Mouse (Mus musculus) layer of hippocampus, adult 11-12 months (tissue): Measurements from ENCODE around the gene Spag6l.
"Not testable (repeated sequence)": the region's sequence is repeated elsewhere in the genome, so short reads cannot be mapped to it uniquely, and the experiment has no call there.

ENCODE experiments used
- DNase-seq: peaks from one replicate; pipeline ENCODE4 v3.0.0; 2022; ENCODE audit warnings: low spot score

Gene Spag6l

GRCm38 (mm10) chr16:16828757-16829615 is at the start of gene Spag6l:
Gene Spag6l (minus strand): TSS chr16:16829456.
- peak; percentile 64 for DNase-seq

- DNase-seq, result no peak
Observed at GRCm38 (mm10) chr16:16879025-16879424, 49.8 kb upstream of the Spag6l start.

GRCm38 (mm10) chr16:16870617-16871331 is 41.5 kb upstream of the Spag6l start, which contains the start of the genes Top3b and Vpreb1:
Gene Top3b (plus strand): TSS chr16:16870736.
Gene Vpreb1 (minus strand): TSS chr16:16870843.
- DNase-seq, result peak; percentile 94

DNA sequence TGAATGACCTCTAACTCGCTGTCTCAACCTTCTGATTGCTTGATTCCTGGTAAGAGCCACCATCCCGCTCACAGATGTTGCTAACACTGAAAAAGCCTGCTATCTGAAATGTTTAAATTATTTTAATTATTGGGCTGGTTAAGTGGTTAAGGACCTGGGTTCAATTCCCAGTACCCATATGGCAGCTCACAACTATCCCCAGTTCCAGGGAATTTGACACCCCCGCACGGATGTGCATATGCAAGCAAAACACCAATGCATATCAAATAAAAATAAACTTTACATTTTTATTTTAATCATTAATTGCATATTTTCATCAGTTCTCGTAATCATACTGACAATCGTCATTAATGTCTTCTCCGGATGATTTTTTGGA is 41.0 kb upstream of the Spag6l start:
- DNase-seq, result no peak

GRCm38 (mm10) chr16:16865696-16866561 is 36.7 kb upstream of the Spag6l start:
- DNase-seq, result no peak

DNA sequence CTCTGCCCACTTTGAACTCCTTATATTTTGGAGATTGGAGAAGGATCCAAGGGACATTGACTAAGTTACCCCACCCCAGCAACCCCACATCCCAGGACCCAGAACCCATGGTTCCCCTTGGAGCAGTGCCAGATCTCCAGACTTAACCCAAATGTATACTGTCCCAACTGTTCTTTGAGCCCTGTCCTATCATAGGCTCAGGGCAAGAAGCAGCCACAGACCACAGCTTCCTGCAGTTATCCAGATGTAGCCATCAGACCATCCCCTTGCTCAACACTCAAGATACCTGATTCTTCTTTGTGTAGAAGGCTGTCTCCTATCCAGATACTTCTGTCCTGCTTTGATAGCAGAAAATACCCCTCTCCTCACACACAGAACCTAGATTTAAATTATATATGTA is 36.0 kb upstream of the Spag6l start:
- no peak for DNase-seq

DNA sequence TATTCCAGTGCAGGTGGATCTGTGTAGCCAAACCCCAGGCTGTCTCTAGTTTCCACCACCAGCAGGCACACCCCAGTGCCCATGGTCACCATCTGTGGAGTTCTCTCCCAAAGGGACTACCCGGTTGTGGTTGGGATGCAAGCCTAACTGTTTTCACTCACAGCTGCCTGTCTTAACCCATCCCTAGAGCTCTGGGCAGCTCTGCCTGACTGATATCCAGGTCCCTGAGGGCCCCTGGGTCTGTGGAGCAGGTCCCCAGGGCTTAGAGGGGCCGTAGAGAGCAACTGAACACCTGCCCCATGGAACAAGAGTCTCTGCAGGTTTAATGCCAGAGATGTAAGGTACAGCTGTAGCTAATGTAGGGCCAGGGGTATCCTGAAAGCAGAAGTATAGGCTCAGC is 34.7 kb upstream of the Spag6l start, which contains the start of gene Igll1:
TSS of gene Igll1 (minus strand) at position 8 of the 400 bp plus-strand sequence.
- no peak for DNase-seq

DNA sequence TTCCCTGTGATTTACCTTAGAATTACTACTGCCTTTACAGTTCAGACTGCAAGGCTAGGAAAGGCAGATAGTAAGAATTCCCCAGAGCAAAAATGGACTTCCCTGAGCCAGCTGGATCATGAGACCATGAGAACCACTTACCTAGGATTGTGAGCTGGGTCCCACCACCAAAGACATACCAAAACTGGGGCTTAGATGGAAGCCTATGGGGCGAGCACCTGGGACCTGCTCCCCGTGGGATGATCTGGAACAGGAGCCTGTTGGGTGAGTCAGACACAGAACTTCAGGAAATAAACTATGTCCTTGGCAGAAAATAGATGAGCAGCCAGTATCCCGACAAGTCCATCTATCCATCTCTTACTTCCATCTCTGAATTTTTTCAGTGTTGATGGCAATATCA is 33.0 kb upstream of the Spag6l start:
- no peak for DNase-seq

DNA sequence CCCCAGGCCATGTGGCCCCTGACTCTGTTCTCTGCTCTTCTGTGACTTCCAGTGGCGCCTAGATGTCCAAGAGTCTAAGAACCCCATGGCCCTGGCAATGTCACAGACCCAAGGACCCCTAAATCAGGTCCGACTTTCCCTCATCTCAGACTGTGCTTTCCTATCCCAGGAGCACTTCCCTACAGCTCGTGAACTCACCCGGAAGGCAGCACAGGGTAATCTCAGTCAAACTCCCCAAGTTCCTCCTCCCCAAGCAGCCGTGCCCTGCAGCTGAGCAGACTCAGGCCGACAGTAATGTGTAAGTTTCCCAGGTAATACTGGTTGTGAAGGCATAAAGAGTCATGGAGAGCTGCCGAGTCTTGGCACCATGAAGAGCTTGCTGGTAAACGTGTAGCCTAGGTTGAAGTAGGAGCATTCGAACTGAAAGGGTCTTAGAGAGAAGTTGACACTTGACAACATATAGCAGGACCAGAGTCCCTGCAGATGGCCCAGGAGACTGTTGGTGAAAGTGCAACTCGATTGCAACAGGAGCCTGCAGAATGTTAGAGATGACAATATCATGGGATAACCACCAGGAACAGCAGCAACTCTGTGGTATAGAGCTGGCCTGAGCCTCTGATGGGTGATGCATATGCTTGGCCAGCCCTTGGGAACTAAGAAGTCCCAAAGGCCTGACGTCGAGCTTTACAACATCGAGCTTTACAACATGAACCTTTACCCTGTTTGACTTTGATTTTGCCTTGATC is 27.6 kb upstream of the Spag6l start:
- no peak for DNase-seq

GRCm38 (mm10) chr16:16856054-16856453 is 26.8 kb upstream of the Spag6l start:
- DNase-seq, result not testable (repeated sequence)

DNA sequence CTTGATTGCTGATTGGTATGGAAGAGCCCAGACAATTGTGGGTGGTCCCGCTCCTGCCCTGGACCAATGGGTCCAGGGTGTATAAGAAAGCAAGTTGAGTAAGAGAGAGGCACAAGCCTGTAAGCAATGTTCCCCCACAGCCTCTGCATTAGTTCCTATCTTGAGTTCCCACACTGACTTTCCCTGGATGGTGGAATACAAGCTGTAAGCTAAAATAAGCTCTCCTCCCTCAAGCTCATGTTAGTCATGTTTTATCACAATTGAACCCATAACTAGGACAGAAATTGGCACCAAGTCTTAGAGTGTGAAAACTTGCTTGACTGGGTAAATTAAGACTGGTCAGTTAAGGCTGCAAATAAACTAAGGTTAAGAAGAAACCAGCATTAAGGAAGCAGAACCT is 26.3 kb upstream of the Spag6l start:
- DNase-seq, result no peak

DNA sequence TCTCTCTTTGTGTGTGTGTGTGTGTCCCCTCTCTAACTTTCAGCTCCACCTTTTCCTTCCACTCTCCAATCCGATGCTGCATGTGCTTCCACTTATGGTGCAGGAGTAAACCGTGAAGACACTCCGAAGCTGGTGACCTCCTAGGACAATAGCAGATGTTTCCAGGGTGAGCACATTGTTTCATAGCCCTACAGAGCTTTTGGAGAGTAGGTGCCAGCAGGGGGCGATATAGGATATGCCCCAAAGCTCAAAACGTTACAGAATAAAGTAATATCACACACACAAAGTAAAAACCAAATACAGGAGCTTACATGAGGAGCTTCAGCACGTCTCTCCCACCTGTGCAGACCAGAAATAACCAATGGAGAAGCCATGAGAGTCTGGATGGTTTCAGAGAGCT is 25.6 kb upstream of the Spag6l start:
- peak; percentile 71 for DNase-seq

DNA sequence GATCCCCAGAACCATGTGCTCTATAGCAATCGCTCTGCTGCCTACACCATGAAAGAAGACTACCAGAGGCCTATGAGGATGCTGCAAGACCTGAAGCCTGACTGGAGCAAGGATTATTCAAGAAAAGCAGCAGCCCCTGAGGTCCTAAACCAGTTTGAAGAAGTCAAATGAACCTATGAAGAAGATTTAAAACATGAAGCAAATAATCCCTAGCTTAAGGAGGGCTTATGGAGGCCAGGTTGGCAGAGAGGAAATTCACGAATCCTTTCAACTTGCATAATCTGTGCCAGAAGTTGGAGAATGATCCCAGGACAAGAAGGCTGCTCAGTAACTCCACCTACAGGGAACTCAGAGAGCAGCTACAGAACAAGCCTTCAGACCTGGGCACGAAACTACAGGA is 23.2 kb upstream of the Spag6l start:
- no peak for DNase-seq

DNA sequence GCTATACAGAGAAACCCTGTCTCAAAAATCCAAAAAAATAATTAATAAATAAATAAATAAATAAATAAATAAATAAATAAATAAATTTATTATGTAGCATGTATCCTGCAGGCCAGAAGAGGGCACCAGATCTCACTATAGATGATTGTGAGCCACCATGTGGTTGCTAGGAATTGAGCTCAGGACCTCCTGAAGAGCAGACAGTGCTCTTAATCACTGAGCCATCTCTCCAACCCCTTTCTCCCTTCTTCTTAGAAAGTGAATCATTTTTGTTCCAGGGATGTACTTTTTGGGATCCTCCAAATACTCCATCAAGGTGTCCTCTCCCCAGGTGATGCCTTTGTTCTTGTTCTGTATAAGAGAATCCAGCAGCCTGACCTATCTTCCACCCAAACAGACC is 19.9 kb upstream of the Spag6l start:
- DNase-seq, result no peak

- DNase-seq, result no peak
Observed at GRCm38 (mm10) chr16:16829671-16830070, 415 bp upstream of the Spag6l start.

- no peak for DNase-seq
Observed at GRCm38 (mm10) chr16:16826223-16826622, 3.0 kb downstream of the Spag6l start.

DNA sequence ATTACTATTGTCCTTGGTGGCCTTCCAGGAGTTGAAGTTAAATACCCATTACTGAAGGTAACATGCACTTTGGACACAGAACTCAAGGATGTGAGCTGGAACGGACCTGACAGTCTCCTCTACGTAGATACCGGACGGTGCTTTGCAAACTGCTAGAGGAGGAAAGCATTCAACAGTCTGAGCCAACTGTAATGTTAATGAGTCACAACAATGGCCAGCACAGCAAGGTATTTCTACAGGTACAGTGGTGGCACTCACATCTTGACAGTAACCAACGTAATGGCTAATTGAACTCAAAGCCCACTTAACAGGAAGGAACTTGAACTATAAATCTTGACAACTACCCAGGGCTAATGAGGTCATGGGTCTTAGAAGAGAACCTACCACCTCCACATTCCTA is 3.8 kb downstream of the Spag6l start:
- no peak for DNase-seq

DNA sequence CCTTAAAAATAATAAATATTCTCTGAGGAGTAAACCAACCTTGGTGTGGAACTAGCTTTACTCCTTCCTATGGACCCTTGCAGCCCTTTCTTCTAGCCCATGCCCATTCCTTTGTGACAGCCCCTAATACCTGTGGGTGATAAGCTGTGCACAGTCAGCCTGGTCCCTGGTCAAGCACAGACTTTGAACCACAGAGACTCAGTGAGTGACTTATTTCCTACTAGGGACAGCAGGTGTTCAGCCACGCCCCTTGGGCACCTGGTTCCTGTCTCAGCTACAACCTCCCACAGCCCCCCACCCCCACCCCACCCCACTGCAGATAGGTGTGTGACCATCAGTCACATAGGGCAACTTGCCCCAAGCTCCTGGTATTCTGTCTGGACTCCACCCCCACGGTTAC is 22.9 kb downstream of the Spag6l start:
- DNase-seq, result no peak
